Mouse (Mus musculus) liver, embryonic 14.5 days (tissue): ENCODE data around the gene Dock9.

Experiments used
- CTCF ChIP-seq: IDR thresholded peaks from 2 replicates; pipeline ENCODE4 v1.5.1; 2016; ENCODE audit warnings: antibody characterized with exemption, low read depth, control low read depth
- EP300 ChIP-seq: IDR thresholded peaks from 2 replicates; pipeline ENCODE4 v1.6.1; 2016; ENCODE audit warnings: antibody characterized with exemption, low read depth

- TF ChIP-seq CTCF, result no peak
- no peak for TF ChIP-seq EP300
Measured at GRCm38 (mm10) chr14:121621806-121622205, 175.8 kb downstream of the Dock9 start.
